Mouse (Mus musculus) kidney, postnatal 14 days (tissue): ENCODE results near the gene Rasgef1c.

Source experiments
- DNase-seq: peaks from one replicate; pipeline ENCODE4 v3.0.0; 2022; ENCODE audit warnings: mixed read lengths

Rasgef1c gene

DNA sequence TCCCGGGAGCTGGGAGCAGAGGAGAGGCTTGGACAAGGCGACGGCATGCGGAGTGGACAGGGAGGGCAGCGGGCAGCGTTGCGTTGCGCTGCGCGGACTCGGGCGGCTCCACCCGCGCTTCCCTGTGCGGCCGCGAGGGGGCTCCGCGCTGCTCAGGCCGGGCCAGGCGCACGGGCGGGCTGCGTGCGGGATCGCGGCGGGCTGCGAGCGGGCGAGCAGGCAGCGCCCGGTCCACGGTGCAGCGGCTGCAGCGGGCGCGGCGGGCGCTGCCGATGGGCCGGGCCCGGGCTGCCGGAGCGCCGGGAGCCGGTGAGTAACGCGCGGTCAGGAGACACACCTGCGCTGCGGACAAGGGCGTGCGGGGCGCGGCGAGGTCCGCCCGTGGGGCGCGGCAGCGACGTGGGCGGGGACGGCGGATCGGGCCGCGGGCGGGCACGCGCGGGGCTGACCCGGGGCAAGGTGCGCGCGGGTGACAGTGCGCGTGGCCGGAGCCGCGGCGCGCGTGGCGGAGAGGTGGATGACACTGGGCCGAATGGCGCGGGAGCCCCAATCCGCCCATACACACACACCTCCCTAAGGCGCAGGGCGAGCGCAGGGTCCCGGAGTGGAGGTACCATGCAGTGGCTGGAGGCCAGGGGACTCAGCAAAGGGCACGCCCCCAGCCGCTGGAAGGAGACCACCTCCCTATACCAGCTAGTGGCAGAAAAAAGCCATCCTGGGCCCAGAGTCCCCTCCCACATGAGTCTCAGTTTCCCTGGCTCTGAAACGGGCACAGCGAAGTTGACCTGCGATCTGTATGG lies at the start of gene Rasgef1c:
TSS of gene Rasgef1c (plus strand) at position 177 of the 800 bp plus-strand sequence.
- peak; percentile 79 for DNase-seq

DNA sequence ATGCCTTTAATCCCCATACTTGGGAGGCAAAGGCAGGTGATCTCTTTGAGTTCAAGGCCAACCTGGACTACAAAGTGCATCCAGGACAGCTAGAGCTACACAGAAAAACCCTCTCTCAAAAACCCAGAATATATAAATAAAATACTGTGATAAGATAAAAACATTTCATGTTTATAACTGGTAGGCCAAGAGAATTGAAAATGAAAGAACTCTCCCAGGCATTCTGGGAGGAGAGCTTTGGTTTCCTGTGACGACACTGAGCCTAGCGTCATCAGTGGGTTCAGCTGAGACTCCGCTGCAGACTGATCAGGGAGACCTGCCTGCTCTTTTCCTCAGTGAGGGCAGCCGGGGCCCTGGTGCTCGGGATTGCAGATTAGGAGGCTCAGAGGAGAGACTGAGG lies 46.5 kb upstream of the Rasgef1c start:
- DNase-seq, result no peak

DNA sequence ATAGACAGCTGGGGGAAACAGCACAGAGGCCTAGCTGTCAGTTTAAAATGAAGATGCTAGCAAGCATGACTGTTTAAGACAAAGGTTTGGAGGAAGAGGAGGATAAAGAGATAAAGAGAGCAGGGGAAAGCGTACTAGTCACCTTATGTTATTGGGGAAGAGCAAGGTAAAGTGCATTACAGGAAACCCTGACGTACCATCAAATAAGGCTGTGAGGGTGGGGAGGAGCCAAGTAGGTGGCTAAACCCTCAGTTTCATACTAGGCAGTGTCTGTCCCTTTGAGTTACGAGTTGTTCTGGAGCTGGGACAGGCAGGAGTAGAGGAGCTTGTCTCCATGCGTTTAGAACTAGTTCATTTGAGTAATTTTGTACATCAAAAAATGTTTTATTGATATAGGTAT lies 40.5 kb upstream of the Rasgef1c start:
- DNase-seq, result no peak

DNA sequence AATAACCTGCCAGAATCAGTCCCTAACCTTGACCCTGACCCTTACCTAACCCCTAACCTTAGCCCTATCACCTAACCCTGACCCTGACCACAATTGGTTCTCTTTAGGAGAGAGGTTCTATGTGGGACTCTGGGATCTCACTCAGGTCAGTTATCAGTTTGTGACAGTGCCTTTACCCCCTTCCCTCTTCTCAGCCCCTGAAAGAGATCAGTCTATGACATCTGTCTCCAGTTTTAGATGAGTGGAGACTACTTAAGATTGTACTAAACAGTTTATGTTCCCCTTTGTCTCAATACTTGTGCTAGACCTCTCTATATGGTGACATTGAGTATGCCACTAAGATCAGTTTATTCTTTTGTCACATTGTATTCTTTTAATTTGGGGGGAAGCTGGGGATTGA lies 37.7 kb upstream of the Rasgef1c start:
- no peak for DNase-seq

DNA sequence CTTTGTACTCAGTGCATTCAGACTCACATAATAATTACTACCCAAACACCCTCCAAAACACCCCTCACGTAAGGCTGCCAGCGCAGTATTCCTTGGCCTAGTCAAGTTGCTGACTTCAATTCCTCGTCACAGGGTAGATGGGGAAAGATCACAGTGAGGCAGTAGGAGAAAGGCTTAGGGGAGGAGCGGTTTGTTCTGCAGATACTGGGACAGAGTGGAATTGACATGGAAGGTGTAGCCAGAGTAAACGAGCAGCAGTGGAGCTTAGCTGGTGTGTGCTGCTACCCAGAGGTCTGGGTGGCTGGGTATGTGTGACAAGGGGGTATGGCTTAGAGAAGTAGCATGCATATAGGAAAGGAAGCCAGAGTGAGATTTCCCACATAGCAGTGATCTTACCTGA lies 34.3 kb upstream of the Rasgef1c start:
- no peak for DNase-seq

DNA sequence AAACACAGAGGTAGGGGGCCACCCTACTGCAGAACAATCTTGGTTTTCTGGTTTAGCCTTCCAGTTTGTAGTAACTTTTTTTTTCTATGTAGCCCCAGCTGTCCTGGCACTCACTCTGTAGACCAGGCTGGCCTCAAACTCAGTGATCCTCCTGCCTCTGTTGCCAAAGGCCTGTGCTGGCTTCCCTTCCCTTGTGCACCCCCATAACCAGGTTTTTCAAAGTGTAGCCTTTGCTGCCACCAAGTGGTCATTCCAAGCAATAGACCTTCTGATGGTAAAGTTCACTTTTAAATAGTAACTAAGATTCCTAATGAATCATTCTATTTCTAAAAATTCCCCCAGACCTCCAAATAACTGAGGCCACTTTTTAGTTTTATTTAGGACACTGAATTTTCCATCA lies 31.9 kb upstream of the Rasgef1c start:
- DNase-seq, result peak; percentile 54

DNA sequence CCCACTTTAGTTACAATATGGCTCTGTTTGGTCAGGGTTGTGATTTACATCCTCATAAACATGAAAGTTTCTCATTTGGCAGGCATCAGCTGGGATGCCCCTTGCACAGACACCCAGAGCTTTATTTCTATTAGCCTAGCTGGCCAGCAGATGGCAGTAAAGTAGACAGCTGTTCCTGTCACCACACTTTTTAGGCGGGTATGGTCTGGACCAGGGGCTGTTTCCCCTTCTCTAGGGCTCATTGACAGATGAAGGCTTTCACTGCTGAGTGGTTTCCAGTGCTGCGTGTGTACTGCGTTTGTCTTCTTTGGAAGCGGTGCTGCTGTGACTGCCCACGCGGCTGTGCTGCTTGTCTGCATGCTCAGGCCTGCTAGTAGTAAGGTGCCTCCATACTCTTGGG lies 29.7 kb upstream of the Rasgef1c start:
- DNase-seq, result peak; percentile 38

DNA sequence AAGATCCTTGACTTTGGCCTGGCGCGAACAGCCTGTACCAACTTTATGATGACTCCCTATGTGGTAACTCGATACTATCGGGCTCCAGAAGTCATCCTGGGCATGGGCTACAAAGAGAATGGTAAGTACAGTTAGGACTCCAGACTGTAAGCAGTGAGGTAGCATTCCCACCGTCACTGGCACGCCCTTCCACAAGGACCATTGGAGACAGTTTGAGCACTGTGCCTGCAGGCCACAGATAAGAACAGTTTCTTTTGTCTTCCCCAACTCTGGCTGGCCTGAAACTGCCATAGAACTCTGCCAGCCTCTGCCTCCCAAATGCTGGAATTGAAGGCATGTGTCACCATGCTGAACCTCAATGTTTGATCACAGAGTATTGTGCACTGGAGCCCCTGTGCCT lies 28.9 kb upstream of the Rasgef1c start:
- DNase-seq, result no peak

DNA sequence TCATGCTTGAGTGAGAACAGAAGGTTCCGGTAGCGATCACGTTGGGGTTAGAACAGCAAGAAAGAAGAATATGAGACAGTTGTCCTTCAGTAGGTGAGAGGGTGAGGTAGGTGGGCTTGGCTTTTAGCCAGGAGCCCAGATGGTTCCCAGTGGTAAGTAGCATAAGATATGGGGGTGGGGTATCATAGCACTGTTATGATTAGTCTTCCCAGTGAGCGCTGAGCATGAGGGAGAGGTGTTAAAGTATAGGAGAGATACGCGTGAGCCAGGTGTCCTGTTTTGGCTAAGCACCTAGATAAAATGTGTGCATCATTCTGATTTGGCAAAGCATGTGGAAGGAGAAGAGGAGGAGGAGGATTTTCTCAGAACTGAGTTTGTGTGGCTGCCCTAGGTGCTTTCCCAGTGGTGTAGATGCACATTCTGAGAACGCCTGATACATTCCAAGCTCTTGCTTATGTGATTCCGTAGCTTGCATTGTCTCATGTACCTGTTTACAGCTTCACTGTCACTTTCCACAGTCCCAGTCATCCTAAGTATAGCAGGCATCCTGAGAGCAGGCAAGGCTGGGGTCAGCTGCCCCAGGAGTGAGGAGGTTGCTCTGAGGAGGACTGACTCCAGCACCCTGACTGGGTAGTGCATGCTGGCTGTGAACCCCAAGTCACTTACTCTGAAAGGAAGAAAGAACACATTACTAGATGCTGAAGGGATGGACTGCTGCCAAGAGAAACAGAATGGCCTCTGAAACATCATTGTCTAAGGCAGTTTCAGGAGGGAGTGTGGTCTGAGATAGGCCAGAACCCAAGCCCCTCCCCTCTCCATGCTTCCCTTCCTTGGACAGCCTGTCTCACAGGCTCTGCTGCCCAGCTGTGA lies 24.5 kb upstream of the Rasgef1c start:
- peak; percentile 20 for DNase-seq

DNA sequence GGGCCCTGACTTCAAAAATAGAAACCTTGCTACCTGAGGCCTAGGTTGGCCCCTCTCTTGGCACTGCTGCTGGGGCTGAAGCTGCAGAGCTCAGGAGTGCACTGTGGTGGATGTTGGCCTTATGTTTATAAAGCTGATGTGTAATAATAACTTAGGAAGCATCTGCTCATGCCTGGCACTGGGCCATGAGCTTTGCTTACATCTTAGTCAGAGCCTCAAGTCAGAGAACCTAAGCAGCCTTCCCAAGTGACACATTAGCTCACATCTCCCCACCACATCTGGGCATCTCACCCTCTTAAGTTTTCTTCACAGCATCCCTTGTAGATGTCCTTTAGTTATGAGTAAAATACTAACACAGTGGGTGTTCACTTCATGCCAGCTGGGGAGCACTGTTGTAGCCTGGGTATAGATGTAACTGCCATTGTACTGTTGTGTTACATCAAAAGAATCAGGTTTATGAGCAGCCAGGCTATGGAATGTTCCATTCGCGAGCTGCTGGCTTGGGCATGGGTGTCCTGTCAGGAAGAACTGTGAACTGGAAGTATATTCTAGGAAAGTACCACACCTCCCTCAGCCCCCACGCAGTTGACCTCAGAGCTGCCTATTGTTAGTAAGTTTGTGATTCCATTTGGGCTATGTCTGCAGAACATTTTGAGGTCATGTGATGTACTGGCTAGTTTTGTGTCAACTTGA lies 21.5 kb upstream of the Rasgef1c start:
- DNase-seq, result no peak

DNA sequence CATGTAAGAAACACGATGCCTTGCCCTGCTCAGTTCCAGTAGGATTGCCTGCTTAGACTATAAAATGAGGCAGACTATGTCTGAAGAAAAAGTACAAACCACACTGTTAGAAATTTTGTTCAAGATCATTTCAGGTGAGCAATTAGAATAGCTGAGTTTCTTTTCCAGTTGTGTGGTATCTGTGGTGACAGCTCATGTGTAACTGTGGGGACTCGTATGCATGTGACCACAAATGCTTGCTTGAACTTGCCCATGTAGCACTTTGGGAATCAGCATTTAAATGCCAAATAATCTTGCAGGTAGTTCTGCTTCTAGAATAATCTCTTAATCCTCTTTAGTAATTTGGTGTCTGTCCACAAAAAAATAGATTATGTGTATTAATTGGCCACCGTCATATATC lies 18.2 kb upstream of the Rasgef1c start:
- no peak for DNase-seq

DNA sequence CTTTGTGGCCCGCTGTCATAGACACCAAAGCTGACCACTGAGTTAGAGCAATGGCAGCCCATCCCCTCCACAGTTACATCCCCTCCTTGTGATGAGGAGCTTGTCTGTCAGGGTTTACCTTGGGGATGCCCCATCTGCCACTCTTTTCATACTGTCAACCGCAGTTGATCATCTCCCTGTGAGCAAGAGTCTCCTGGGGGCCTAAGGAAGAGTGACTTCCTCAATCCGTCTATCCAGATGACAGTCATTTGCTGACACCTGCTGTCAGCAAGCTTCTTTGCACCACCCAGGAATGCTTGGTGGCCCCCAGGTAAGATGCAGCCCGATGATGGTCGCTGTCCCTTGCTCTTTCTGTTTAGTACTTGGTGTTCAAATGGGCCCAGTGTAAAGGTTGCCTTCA lies 13.2 kb upstream of the Rasgef1c start:
- DNase-seq, result no peak

DNA sequence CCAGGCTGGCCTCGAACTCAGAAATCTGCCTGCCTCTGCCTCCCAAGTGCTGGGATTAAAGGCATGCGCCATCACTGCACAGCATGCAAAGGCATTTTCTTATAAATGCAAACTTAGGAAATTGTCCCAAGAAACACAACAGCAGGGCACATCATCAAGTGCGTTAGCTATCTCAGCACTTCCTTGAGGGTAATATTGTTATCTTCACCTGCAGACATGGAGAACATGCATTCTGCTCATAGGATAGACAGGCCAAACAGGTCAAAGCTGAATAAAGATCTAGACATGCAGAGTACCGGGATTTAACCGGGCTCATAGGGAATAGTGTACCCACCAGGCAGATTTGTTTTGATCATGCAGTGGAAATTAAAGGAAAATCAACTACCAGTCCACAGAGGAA lies 9.6 kb upstream of the Rasgef1c start:
- no peak for DNase-seq

DNA sequence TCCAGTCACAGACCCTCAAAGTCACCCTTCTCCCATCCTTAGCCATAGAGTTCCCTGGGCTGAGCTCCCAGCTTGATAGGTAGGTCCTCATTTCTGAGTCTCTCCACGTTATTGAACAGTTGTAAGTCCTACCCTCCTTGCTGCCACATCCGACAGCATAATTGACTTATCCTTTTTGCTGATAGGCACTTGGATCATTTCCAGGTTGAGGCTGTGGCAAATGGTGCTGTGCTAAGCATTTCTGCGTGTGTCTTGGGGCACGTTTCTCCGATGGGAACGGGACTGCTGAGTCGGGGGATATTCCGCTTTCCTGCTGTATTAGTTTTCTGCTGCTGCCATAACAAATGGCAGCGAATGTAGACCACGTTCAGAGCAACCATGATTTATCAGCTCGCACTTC lies 7.8 kb upstream of the Rasgef1c start:
- DNase-seq, result no peak

DNA sequence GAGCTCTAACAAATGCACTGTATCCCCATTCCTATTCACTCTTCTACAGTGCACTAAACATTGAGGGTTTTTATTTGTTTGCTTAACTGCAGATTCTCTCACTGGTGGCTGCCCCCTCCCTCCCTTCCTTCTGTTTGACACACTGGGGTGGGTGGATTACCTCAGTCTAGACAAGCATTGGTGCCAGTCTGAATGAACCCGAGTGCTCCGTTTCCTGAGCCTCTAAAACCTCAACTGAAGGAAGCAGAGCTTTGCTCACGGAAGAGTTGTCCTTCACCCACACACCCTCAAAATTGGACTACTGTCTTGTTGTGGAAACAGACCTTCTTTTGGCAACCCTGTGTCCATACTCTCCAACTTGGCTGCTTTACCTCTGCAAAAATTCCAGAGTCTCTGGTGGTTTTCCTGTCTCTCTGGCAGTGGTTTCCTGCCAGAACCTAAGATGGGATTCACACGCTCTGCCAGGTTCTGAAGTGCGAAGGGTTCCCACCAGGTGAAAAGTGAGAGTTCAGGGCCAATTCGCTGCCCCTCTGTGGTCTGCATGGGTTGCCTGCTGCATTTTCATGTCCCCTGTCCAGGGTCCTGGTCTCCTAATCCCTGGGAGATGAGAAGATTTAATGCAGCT lies 5.6 kb upstream of the Rasgef1c start:
- no peak for DNase-seq

DNA sequence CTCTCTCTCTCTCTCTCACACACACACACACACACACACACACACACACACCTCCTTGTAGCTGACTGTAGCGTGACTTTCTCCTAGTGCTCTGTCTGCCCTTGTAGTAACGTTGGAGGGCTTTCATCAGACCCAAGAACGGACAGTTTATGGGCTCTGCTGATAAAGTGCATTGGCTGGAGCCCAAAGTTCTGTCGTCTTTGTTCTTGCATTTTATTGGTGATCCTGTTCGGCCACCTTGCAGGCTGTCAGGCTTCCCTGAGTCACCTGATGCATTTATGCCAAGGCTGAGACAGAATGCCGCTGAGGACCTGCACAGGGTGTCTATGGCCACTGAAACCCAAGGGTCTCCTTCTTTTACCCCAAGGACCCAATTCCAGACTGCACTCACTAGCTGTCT lies 1.6 kb upstream of the Rasgef1c start:
- no peak for DNase-seq

DNA sequence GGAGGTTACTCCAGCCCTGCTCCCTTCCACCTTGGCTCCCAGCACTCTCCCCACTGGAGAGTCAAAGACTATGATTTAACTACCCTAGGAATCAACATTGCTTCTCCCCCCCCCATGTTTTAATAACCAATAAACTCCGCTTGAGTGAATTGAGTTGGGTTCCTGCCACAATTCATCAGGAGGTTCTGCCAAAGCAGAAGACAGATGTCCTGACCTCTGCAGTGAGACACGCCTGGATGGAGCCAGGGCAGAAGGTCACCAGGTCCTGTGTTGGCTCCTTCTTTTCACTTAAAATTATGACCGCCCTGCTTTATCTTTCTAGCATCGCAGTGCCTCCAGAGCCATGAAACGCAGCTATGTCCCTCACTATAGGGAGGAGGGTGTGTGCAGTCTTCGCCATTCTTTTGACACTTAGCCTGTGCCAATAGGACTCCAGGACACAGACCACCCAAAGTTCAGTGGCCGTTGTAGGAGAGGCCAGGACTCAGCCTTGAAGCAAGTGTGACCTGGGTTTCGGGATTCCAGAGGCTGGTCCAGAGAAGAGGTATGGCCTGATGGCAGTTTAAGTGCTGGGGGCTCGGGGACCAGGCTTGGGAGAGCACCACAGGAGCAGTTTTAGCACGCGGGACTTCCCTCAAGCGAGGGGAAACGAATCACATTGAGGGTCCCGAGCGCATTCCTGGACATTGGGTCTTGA lies 525 bp upstream of the Rasgef1c start:
- peak; percentile 37 for DNase-seq

DNA sequence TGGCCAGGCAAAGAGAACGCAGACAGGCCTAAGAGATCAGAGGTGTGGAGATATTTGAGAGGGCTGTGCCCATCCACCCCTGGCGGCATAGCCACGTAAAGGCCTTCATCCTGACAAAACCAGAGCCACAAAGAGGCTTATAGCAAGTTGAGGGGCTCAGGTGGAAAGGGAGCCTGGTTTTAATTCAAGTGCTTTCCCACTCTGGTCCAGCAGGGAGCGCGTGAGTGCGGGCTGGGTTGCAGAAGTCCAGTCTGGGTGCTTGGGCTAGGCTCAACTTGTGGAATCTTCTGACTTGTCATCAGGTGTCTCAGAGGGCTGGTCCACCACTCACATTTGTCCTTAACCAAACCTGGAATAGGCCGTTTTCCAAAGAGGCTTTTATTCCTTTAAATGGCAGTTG lies 1.7 kb downstream of the Rasgef1c start:
- peak; percentile 66 for DNase-seq

DNA sequence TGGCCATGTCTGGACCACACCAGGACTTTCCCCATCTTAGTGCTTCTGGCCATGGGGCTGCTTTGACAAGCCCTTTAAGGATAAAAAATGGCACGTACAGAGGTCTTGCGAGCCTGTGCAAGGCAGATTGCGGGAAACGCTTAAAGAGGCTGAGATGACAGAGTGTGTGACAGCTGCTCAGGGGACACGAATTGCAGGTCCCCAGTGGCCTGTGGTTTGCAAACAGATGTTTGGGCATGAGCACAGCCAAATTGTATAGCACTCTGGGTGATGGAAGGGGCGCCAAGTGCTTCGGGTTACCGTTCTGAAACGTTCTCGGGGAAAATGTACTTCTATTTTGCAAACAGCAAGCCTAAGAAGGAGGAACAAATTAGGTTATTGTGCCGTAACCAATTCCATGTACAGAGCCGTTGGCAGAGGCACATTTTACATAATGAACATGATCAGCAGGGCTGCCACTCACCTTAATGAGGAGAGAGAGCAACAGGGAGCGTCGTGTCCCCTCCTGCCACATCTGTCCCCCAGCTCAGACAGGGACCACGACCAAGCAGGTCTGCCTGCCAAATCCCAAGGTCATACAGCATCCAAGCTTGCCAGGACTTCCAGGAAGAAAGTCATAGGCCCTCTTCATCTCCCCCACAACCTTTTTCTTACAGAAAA lies 17.0 kb downstream of the Rasgef1c start:
- DNase-seq, result no peak

DNA sequence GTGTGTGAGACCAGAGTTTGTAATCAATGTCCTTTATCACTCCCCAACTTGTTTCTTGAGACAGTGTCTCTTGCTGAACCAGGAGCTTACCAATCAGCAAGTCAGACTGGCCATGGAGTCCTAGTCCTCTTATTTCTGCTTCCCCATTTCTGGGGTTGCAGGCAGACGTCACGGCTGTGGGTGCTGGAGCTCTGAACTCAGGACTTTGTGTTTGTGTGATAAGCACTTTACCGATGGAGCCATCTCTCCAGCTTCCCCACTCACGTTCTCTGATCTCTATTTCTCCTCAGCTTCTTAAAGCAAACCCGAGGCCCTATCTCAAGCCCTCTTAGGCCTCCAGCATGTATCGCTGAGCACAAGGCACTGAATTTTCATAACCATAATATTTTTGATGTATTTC lies 17.7 kb downstream of the Rasgef1c start:
- DNase-seq, result no peak

DNA sequence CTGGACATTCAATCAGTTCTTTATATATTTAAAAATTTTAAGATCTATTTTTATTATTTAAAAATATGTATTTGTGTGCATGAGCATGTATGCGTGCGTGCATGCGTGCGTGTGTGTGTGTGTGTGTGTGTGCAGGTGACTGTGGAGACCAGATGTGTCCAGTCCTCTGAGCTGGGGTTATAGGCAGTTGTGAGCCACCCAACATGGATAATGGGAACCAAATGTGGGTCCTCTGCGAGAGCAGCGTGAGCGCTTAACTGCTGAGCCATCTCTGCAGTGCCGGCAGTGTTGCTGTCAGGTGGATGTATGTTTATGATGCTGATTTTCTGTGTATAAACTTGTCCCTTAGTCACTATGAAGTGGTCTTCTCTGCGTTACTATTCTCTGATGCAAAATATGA lies 21.9 kb downstream of the Rasgef1c start:
- DNase-seq, result no peak

DNA sequence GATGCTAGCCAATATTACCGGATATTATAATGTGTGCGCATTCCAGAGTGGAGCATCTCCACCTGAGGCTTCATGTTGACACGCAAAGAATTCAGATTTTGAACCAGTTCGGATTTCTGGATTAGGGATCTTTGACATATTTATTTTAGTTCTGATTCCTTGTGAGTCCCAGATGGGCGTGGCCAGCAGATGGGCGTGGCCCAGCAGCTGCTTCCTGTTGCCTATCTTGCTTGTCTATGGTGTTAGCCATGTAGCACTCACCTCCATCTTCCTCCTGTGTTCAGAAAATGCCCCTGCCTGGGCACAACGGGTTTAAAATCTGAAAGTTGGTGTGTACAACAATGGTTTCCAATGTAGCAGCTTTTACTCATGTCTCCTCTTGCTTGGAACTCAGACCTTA lies 24.5 kb downstream of the Rasgef1c start:
- no peak for DNase-seq
